Mouse (Mus musculus): ENCODE measurements at regions not wholly inside any gene's neighbourhood (a gene's known extent, or its start where the extent isn't known, plus 50 kb on each side); places are given as distances from the start of the nearest gene placed in this dataset.

GRCm38 (mm10) chr6:104922577-104922976 is 430.0 kb downstream of the Cntn6 start:
- TF ChIP-seq CTCF (IDR thresholded peaks at IDR 0.05; ENCODE audit: control insufficient read depth, insufficient read depth, insufficient replicate concordance, low read depth, low read length) (no peak), POLR2A (IDR thresholded peaks at IDR 0.05; ENCODE audit: control insufficient read depth, low read depth, low read length) (no peak)

Measured in testis, adult 2 months (tissue).